Mouse (Mus musculus) cortical plate, adult 2 months (tissue): Measurements from ENCODE around the gene Ppfia4.

Experiments
- CTCF ChIP-seq: fragments of 200-500 bp; IDR thresholded peaks from 2 replicates; pipeline ENCODE4 v1.5.1; 2011; ENCODE audit warnings: mild to moderate bottlenecking, control low read depth, low read length; ENCODE audit not compliant: insufficient read depth; ENCODE audit errors: extremely low read depth
- POLR2A ChIP-seq: fragments of 200-500 bp; IDR thresholded peaks from 2 replicates; pipeline ENCODE4 v1.6.1; 2011; ENCODE audit warnings: mild to moderate bottlenecking, low read length, control low read depth; ENCODE audit not compliant: insufficient read depth; ENCODE audit errors: extremely low read depth

- TF ChIP-seq POLR2A (no peak), CTCF (no peak)
Observed at GRCm38 (mm10) chr1:134335211-134335923, 2.6 kb upstream of the Ppfia4 start.
